Mouse (Mus musculus): ENCODE data around the gene Tas2r120.
"Not testable (repeated sequence)": the region's sequence is repeated elsewhere in the genome, so short reads cannot be mapped to it uniquely, and the experiment has no call there.

The Tas2r120 gene

DNA sequence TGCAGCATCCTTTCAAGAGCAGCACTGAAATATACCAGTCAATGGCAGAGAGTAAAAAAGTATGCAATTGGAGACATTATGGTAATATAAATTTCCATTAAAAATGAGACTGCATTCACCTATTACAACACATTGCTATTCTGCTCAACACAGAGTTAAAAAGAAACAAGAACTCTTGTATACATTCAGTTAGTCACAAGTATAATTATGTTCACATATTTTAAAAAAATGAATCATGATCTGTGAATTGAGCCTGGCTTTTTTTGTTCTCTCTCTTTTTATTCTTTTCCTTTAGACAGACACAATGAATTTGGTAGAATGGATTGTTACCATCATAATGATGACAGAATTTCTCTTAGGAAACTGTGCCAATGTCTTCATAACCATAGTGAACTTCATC lies at the start of gene Tas2r120:
Gene Tas2r120, plus strand, starts transcription at position 301 of the 400 bp plus-strand sequence.
- DNase-seq (ENCODE audit: low spot score) = no peak

DNA sequence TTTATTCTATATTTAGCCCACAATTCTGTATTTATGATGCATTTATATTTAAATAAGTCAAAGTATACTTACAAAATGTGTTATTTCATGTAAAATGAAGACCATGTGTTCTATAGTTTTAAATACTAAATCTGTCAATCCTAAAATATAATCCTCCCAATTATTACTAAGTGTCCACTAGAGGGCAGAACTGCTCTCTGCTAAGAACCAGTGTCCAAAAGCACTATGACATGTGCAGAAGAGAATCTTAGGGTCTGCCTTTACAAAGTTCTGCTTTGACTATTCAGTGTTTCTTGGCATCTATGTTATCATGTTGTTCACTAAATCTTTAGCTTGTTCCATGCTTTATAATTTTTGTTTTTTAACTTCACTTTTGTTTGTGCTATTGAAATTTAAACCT lies 7.4 kb upstream of the Tas2r120 start:
- no peak for DNase-seq (ENCODE audit: low spot score)

GRCm38 (mm10) chr6:132651426-132651825 lies 5.3 kb upstream of the Tas2r120 start, which contains the start of gene A630073D07Rik:
A630073D07Rik (minus strand) TSS chr6:132651526.
- DNase-seq (ENCODE audit: low spot score) = no peak

DNA sequence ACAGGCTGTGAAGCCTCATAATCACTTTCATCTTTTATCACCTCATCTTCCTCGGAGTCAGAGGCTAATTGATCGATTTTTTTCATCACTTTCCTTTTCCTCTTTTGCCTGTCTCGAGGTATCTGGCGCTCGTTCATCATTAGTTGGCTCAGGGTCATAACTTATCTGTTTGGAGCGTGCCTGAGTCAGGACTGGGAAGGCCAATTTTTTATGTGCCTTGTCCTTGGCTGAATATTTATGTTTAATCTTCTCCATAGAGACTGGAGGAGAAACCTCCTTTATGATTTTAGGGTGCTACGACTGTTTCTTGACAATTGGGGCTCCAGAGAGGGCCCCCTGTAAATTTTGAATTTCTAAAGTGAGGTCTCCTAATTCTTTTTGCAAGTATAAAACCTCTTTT lies 34.8 kb downstream of the Tas2r120 start:
- DNase-seq (ENCODE audit: low spot score) = not testable (repeated sequence)

GRCm38 (mm10) chr6:132700907-132701306 lies 44.2 kb downstream of the Tas2r120 start, which contains the start of gene Tas2r121:
Tas2r121 (minus strand) TSS chr6:132701007.
- no peak for DNase-seq (ENCODE audit: low spot score)
